Mouse (Mus musculus) hindbrain, embryonic 16.5 days (tissue): ENCODE results near the gene Hoxb2. TPM values are rescaled to one million over a fixed set of nuclear protein-coding genes. Genes with fewer than 3 reads are reported as not detected.

Source experiments
- ATAC-seq: fragments of 200-750 bp; cut with Nextera tagmentation; 2 replicates; pipeline ENCODE4 v1.8.0; 2017; ENCODE audit warnings: moderate TSS enrichment, moderate library complexity
- H3K27ac ChIP-seq: fragments of 300-500 bp; sonication (generic); 2 replicates; pipeline ENCODE4 v1.5.1; 2014; ENCODE audit warnings: low read depth, mild to moderate bottlenecking, control low read depth, low read length, moderate library complexity
- H3K27me3 ChIP-seq: fragments of 300-500 bp; sonication (generic); replicated peaks from 2 replicates; pipeline ENCODE4 v1.6.1; 2014; ENCODE audit warnings: low read length; ENCODE audit not compliant: control insufficient read depth, insufficient read depth
- H3K36me3 ChIP-seq: fragments of 300-500 bp; sonication (generic); 2 replicates; pipeline ENCODE4 v1.6.1; 2014; ENCODE audit warnings: mild to moderate bottlenecking, low read length, moderate library complexity, mixed read lengths; ENCODE audit not compliant: control insufficient read depth, insufficient read depth
- H3K4me1 ChIP-seq: fragments of 300-500 bp; sonication (generic); 2 replicates; pipeline ENCODE4 v1.6.1; 2014; ENCODE audit warnings: low read depth, low read length; ENCODE audit not compliant: control insufficient read depth, insufficient read depth
- H3K4me2 ChIP-seq: fragments of 300-500 bp; sonication (generic); 2 replicates; pipeline ENCODE4 v1.6.1; 2014; ENCODE audit warnings: mild to moderate bottlenecking, low read length, control low read depth, moderate library complexity
- H3K4me3 ChIP-seq: fragments of 300-500 bp; sonication (generic); 2 replicates; pipeline ENCODE4 v1.5.1; 2014; ENCODE audit warnings: mild to moderate bottlenecking, low read length, control low read depth, moderate library complexity
- H3K9ac ChIP-seq: fragments of 300-500 bp; sonication (generic); 2 replicates; pipeline ENCODE4 v1.6.1; 2014; ENCODE audit warnings: low read depth, mild to moderate bottlenecking, control low read depth, low read length, moderate library complexity
- H3K9me3 ChIP-seq: fragments of 300-500 bp; sonication (generic); 2 replicates; pipeline ENCODE4 v1.6.1; 2014; ENCODE audit warnings: mild to moderate bottlenecking, low read length, moderate library complexity; ENCODE audit not compliant: control insufficient read depth
- WGBS: fragments of 180-500 bp; shearing (Covaris S2); extraction: QIAGEN DNeasy Blood & Tissue Kit; methylation state at CpG from one replicate; pipeline ENCODE4 v1.1.7; 2014; 5-methylcytosine and 5-hydroxymethylcytosine counted together
- polyA plus RNA-seq: library from polyadenylated mRNA; unstranded; fragments of >200 nt; fragmentation: Nextera tagmentation; extraction: Ambion mirVana; gene quantifications from 2 replicates; pipeline ENCODE4 v1.2.1, GENCODE M21; 2015

Gene Hoxb2
- polyA plus RNA-seq, 1 experiment from 2014 or later: 20.0 TPM

DNA sequence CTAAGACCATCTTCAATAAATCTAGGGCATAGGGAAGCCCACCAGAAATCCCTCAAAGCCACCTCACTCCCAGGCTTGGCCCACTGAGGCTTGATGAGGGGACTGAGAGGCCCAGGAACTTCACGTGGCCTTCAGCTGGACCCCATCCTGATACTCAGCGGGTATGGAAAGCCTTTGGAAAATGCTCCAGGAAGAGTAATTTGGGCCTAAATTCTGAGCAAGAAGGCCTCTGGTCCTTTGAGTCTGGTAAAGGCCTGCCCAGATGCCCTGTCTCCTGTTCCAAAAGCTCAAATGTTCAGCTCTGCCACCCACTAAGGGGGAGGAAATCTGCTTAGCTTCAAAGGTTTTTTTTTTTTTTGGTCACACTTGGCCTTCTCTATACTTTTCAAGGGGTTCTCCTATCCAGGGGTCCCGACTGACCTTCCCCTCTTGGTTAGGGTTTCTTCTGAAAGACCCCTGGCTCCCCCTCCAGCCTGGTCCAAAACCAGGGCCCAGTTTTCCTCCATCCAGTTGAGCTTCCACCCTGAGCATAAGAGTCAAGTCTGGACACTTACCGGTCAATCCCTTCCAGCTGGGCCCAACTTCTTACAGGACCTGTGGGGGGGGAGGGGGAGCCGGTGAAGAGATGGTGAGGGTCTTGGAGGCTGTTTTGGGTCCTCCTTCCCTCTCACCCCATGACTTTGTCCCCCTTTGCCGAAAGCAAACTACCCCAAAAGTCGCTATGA, 44.0 kb upstream of the Hoxb2 start:
- ATAC-seq: no peak
- H3K36me3 ChIP-seq: no peaks in the 10 kb centered on the region
- H3K9ac ChIP-seq: peak overlapping the region; percentile 73
- WGBS: 20% methylated on average over 7 of the region's 7 CpGs
- H3K27ac ChIP-seq: peak overlapping the region; percentile 90
- H3K9me3 ChIP-seq: no peaks in the 10 kb centered on the region
- no peaks in the 10 kb centered on the region for H3K4me1 ChIP-seq
- peaks cover 52% of the 10 kb centered on the region for H3K27me3 ChIP-seq
- H3K4me3 ChIP-seq: peak overlapping the region; percentile 28
- peak overlapping the region; percentile 62 for H3K4me2 ChIP-seq

- H3K36me3 ChIP-seq: no peaks in the 10 kb centered on the region
- H3K27me3 ChIP-seq: peaks cover 55% of the 10 kb centered on the region
- peak overlapping the region; percentile 62 for H3K4me2 ChIP-seq
- peak overlapping the region; percentile 90 for H3K27ac ChIP-seq
- no peak for ATAC-seq
- H3K9me3 ChIP-seq: no peaks in the 10 kb centered on the region
- H3K4me1 ChIP-seq: no peaks in the 10 kb centered on the region
- WGBS: 6% methylated on average over 13 of the region's 13 CpGs
- peak overlapping the region; percentile 28 for H3K4me3 ChIP-seq
- no peak overlapping the region for H3K9ac ChIP-seq
Observed at GRCm38 (mm10) chr11:96306908-96307269, 43.4 kb upstream of the Hoxb2 start.

GRCm38 (mm10) chr11:96308763-96309162, 41.6 kb upstream of the Hoxb2 start:
- Histone ChIP-seq H3K4me1 (no peaks in the 10 kb centered on the region), H3K27me3 (peaks cover 68% of the 10 kb centered on the region), H3K27ac (peak overlapping the region; percentile 59), H3K4me2 (peak overlapping the region; percentile 62), H3K36me3 (no peaks in the 10 kb centered on the region), H3K9me3 (no peaks in the 10 kb centered on the region), H3K4me3 (peak overlapping the region; percentile 13), H3K9ac (peak overlapping the region; percentile 29; the same call in 1 of the 2 replicates)
- WGBS: 15% methylated on average over 4 of the region's 4 CpGs
- no peak for ATAC-seq

GRCm38 (mm10) chr11:96309288-96309687, 41.0 kb upstream of the Hoxb2 start:
- peak overlapping the region; percentile 62 for H3K4me2 ChIP-seq
- peak overlapping the region; percentile 72 for H3K27ac ChIP-seq
- no peaks in the 10 kb centered on the region for H3K4me1 ChIP-seq
- H3K9me3 ChIP-seq: no peaks in the 10 kb centered on the region
- no peaks in the 10 kb centered on the region for H3K36me3 ChIP-seq
- ATAC-seq: no peak
- H3K4me3 ChIP-seq: peak overlapping the region; percentile 13
- H3K9ac ChIP-seq: peak overlapping the region; percentile 29; the same call in 1 of the 2 replicates
- WGBS: 14% methylated on average over 4 of the region's 4 CpGs
- peaks cover 69% of the 10 kb centered on the region for H3K27me3 ChIP-seq

GRCm38 (mm10) chr11:96310183-96310938, 40.0 kb upstream of the Hoxb2 start:
- Histone ChIP-seq H3K4me3 (peak overlapping the region; percentile 24), H3K4me1 (no peaks in the 10 kb centered on the region), H3K27me3 (peaks cover 68% of the 10 kb centered on the region), H3K36me3 (no peaks in the 10 kb centered on the region), H3K9me3 (no peaks in the 10 kb centered on the region), H3K9ac (peak overlapping the region; percentile 45; the same call in 1 of the 2 replicates), H3K4me2 (peak overlapping the region; percentile 62), H3K27ac (peak overlapping the region; percentile 72)
- no peak for ATAC-seq
- WGBS: 5% methylated on average over 20 of the region's 20 CpGs

- H3K27ac ChIP-seq: peak overlapping the region; percentile 49
- H3K4me2 ChIP-seq: peak overlapping the region; percentile 62
- H3K9ac ChIP-seq: peak overlapping the region; percentile 49; the same call in 1 of the 2 replicates
- H3K4me1 ChIP-seq: no peaks in the 10 kb centered on the region
- 8% methylated on average over 6 of the region's 6 CpGs for WGBS
- H3K27me3 ChIP-seq: peaks cover 66% of the 10 kb centered on the region
- H3K4me3 ChIP-seq: peak overlapping the region; percentile 24
- no peak for ATAC-seq
- no peaks in the 10 kb centered on the region for H3K9me3 ChIP-seq
- H3K36me3 ChIP-seq: no peaks in the 10 kb centered on the region
Observed at GRCm38 (mm10) chr11:96311097-96311496, 39.2 kb upstream of the Hoxb2 start.

GRCm38 (mm10) chr11:96311520-96312417, 38.6 kb upstream of the Hoxb2 start:
- Histone ChIP-seq H3K4me1 (no peaks in the 10 kb centered on the region), H3K27ac (peak overlapping the region; percentile 49), H3K27me3 (peaks cover 65% of the 10 kb centered on the region), H3K4me3 (peak overlapping the region; percentile 24), H3K9ac (peak overlapping the region; percentile 49), H3K9me3 (no peaks in the 10 kb centered on the region), H3K36me3 (no peaks in the 10 kb centered on the region), H3K4me2 (peak overlapping the region; percentile 62)
- 1% methylated on average over 31 of the region's 31 CpGs for WGBS
- peak; percentile 93 for ATAC-seq

DNA sequence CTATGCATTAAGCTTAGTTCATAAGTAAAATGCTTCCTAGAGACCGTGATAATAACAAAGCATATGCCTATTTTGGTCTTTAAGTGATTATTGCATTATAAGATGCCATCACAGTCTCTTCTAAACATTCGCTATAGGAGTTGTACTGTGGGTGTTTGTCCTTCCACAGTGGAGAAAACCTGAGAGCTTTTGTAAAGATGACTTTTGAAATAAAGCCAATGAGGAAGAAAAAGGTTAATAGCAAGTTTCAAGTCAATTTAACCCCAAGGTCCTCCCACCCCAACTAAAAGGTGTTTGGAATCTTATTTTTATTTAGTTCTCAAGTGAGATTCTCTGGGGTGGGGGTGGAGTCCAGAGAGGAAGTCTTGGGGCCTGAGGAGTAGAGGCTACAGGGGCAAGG, 37.2 kb upstream of the Hoxb2 start:
- no peak overlapping the region; the same call in 1 of the 2 replicates for H3K9ac ChIP-seq
- H3K9me3 ChIP-seq: no peaks in the 10 kb centered on the region
- ATAC-seq: no peak
- H3K36me3 ChIP-seq: no peaks in the 10 kb centered on the region
- H3K27ac ChIP-seq: peak overlapping the region; percentile 81
- 19% methylated on average over 2 of the region's 2 CpGs for WGBS
- peaks cover 55% of the 10 kb centered on the region for H3K27me3 ChIP-seq
- no peaks in the 10 kb centered on the region for H3K4me1 ChIP-seq
- peak overlapping the region; percentile 24; the same call in 1 of the 2 replicates for H3K4me3 ChIP-seq
- peak overlapping the region; percentile 62 for H3K4me2 ChIP-seq
